Mouse (Mus musculus) neural tube, embryonic 15.5 days (tissue): ENCODE results near the gene Git2. TPM values are rescaled to one million over a fixed set of nuclear protein-coding genes. Genes with fewer than 3 reads are reported as not detected.

Experiments
- ATAC-seq: fragments of 200-750 bp; cut with Nextera tagmentation; 2 replicates; pipeline ENCODE4 v1.8.0; 2017; ENCODE audit warnings: mild to moderate bottlenecking, moderate TSS enrichment, moderate library complexity; ENCODE audit not compliant: low FRiP score
- H3K27ac ChIP-seq: fragments of 300-500 bp; sonication (generic); replicated peaks from 2 replicates; pipeline ENCODE4 v1.5.1; 2015; ENCODE audit warnings: mild to moderate bottlenecking, inconsistent platforms
- H3K27me3 ChIP-seq: fragments of 300-500 bp; sonication (generic); replicated peaks from 2 replicates; pipeline ENCODE4 v1.6.1; 2015; ENCODE audit warnings: inconsistent platforms
- H3K36me3 ChIP-seq: fragments of 300-500 bp; sonication (generic); 2 replicates; pipeline ENCODE4 v1.6.1; 2015; ENCODE audit warnings: inconsistent platforms
- H3K4me1 ChIP-seq: fragments of 300-500 bp; sonication (generic); 2 replicates; pipeline ENCODE4 v1.6.1; 2015; ENCODE audit warnings: inconsistent platforms
- H3K4me2 ChIP-seq: fragments of 300-500 bp; sonication (generic); 2 replicates; pipeline ENCODE4 v1.6.1; 2015; ENCODE audit warnings: inconsistent platforms, mild to moderate bottlenecking, moderate library complexity
- H3K4me3 ChIP-seq: fragments of 300-500 bp; sonication (generic); replicated peaks from 2 replicates; pipeline ENCODE4 v1.5.1; 2015; ENCODE audit warnings: mild to moderate bottlenecking, inconsistent platforms
- H3K9ac ChIP-seq: fragments of 300-500 bp; sonication (generic); replicated peaks from 2 replicates; pipeline ENCODE4 v1.6.1; 2015; ENCODE audit warnings: mild to moderate bottlenecking, inconsistent platforms
- H3K9me3 ChIP-seq: fragments of 300-500 bp; sonication (generic); replicated peaks from 2 replicates; pipeline ENCODE4 v1.6.1; 2016; ENCODE audit warnings: inconsistent platforms
- WGBS: fragments of 180-500 bp; shearing (Covaris S2); methylation state at CpG from one replicate; pipeline ENCODE4 v1.1.7; 2015; ENCODE audit warnings: mixed read lengths; 5-methylcytosine and 5-hydroxymethylcytosine counted together
- polyA plus RNA-seq: library from polyadenylated mRNA; unstranded; fragments of >200 nt; fragmentation: Nextera tagmentation; extraction: Ambion mirVana; gene quantifications from 2 replicates; pipeline ENCODE4 v1.2.1, GENCODE M21; 2015

Gene Git2
- 47.7 and 53.4 TPM in 2 replicates for polyA plus RNA-seq

DNA sequence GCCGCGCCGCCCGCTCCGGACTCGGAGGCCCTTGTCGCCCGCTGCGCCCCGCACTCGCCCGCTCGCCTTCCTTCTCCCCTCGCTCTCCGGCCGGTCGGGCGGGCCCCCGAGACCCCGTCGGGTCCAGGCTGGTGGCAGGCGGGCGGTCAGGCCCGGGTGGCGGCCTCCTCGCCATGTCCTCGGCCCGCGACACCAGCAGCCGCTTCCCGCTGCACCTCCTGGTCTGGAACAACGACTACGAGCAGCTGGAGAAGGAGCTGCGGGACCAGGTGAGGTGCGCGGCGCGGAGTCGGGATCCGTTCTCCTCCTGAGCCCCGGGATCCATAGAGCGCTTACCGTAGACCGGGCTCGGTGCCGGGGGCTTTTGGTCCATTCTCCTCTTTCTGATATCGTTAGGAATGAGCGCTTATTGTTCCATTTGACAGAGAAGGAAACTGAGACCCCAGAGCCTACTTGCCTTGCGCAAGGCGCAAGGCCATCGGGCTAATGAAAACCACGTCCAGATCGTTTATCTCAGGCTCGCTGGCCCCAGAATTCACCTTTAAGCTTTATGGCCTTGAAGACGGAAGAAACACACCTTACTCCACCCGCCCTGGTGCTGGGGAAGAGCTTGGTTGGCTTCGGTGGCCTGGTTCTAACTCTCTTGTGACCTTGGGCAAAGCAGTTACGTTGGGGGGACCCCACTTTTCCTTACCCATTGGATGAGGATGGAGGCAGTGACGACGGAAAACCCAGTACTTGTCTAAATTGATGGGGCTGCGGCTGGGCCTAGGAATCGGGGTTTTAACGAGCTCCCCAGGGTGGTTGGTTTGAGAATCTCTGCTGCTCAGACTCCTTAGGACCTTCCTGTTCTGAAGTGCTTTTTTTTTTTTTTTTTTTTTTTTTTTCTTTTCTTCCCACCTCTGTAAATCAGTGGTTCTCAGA, at the start of gene Git2:
Gene Git2 (minus strand): TSS at position 462 of the 924 bp plus-strand sequence.
- Histone ChIP-seq H3K4me2 (peak within 1 kb of the TSS; percentile 88), H3K36me3 (no peaks in the 10 kb centered on the region), H3K4me1 (peaks cover 64% of the 10 kb centered on the region), H3K9ac (peak within 1 kb of the TSS; percentile 100), H3K4me3 (peak within 1 kb of the TSS; percentile 99), H3K9me3 (no peaks in the 10 kb centered on the region), H3K27ac (peak within 1 kb of the TSS; percentile 99), H3K27me3 (no peaks in the 10 kb centered on the region)
- peak; percentile 0; the same call in 1 of the 2 replicates for ATAC-seq
- WGBS, result under 1% methylated on average over 54 of the region's 63 CpGs

DNA sequence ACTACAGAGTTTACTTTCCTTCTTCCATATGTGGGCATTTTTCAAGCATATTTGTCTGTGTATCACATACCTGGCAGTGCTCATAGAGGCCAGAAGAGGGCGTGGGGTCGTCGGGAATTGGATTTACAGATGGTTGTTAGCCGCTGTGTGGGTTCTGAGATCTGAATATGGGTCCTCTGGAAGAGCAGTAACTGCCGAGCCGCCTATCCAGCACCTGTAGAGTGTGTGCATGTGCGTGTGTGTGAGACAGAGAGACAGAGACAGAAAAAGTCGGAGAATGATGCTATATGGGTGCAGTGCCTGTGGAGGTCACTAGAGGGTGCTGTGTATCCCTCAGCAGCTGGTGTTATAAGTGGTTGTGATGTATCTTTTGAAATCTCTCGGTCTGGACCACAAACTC, 48.9 kb upstream of the Git2 start:
- Histone ChIP-seq H3K9ac (no peak overlapping the region), H3K4me1 (peaks cover 14% of the 10 kb centered on the region), H3K36me3 (peaks cover 4% of the 10 kb centered on the region; the same call in 1 of the 2 replicates), H3K4me2 (peak overlapping the region; percentile 63), H3K27me3 (no peaks in the 10 kb centered on the region), H3K27ac (no peak overlapping the region), H3K4me3 (no peak overlapping the region; the same call in 1 of the 2 replicates), H3K9me3 (no peaks in the 10 kb centered on the region)
- ATAC-seq, result no peak
- WGBS, result 19% methylated on average over 9 of the region's 9 CpGs

- H3K4me1 ChIP-seq, result peaks cover 14% of the 10 kb centered on the region
- peak within 1 kb of the TSS; percentile 85 for H3K9ac ChIP-seq
- H3K4me2 ChIP-seq, result peak within 1 kb of the TSS; percentile 63
- H3K4me3 ChIP-seq, result peak within 1 kb of the TSS; percentile 75
- H3K9me3 ChIP-seq, result no peaks in the 10 kb centered on the region
- ATAC-seq, result peak; percentile 92
- H3K36me3 ChIP-seq, result peaks cover 4% of the 10 kb centered on the region; the same call in 1 of the 2 replicates
- 7% methylated on average over 45 of the region's 53 CpGs for whole genome bisulfite sequencing
- no peaks in the 10 kb centered on the region for H3K27me3 ChIP-seq
- peak within 1 kb of the TSS; percentile 84 for H3K27ac ChIP-seq
Measured at GRCm38 (mm10) chr5:114822796-114823688, 47.7 kb upstream of the Git2 start, which contains the start of gene 1500011B03Rik. Gene 1500011B03Rik (minus strand): TSS chr5:114823468.

GRCm38 (mm10) chr5:114818124-114818523, 42.8 kb upstream of the Git2 start:
- H3K4me2 ChIP-seq, result no peak overlapping the region
- WGBS, result 72% methylated on average over 11 of the region's 11 CpGs
- peaks cover 4% of the 10 kb centered on the region; the same call in 1 of the 2 replicates for H3K36me3 ChIP-seq
- no peaks in the 10 kb centered on the region for H3K27me3 ChIP-seq
- H3K9ac ChIP-seq, result no peak overlapping the region
- H3K27ac ChIP-seq, result no peak overlapping the region
- peaks cover 11% of the 10 kb centered on the region; the same call in 1 of the 2 replicates for H3K4me1 ChIP-seq
- H3K9me3 ChIP-seq, result no peaks in the 10 kb centered on the region
- H3K4me3 ChIP-seq, result no peak overlapping the region
- no peak for ATAC-seq

DNA sequence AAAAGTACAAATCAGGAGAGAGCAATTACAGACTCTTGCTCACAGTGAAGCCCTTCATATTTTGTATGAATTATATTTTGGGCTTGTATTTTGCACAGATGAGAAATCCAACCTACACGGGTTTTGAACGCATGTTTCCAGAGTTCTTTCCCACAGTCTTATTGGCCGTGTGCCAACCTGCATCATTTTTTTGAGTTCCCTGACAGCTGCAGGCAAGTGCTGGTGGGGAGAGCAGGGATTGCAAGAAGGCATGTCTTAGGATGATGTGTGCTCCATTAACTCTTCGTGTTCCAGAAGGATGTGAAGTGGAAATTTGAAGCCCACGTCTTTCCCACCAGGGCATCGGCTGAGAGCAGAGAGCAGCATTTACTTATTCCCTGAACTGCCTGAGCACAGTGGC, 41.3 kb upstream of the Git2 start:
- H3K9me3 ChIP-seq, result no peaks in the 10 kb centered on the region
- ATAC-seq, result no peak
- H3K9ac ChIP-seq, result no peak overlapping the region
- WGBS, result 63% methylated on average over 6 of the region's 6 CpGs
- no peak overlapping the region for H3K27ac ChIP-seq
- H3K36me3 ChIP-seq, result peaks cover 3% of the 10 kb centered on the region; the same call in 1 of the 2 replicates
- no peak overlapping the region for H3K4me2 ChIP-seq
- H3K27me3 ChIP-seq, result no peaks in the 10 kb centered on the region
- no peak overlapping the region for H3K4me3 ChIP-seq
- H3K4me1 ChIP-seq, result peaks cover 16% of the 10 kb centered on the region

DNA sequence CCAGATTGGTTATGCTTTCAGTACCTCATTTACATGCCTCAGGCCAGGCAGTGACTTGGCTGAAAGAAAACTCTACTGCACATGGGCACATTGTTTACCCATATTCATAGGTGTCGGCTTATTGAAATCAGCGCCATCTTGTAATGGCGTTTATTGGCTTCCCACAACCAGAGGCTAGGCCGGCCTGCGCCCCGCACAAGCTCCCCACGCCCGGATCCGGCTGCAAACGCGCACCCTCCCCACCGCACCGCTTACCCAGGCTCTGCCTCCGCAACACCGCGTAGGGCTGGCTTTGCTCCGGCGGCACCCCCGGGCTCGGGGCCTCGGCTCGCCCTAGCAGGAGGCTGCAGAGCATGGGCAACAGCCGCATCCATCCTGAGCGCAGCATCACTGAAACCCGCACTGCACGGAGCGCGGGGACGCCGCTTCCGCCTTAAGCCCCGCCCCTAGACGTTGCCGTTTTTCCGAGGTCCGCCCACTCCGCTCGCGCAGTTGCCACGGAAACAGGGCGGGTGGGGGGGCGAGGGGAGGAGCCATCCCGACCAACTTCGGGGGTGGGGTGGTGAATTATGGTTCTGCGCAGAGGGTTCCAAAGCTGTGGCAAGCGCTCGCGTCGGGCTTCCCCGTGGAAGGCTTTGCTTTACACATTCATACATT, 38.3 kb upstream of the Git2 start:
- H3K9ac ChIP-seq, result peak overlapping the region; percentile 81
- H3K36me3 ChIP-seq, result peaks cover 2% of the 10 kb centered on the region; the same call in 1 of the 2 replicates
- peak; percentile 98 for ATAC-seq
- peak overlapping the region; percentile 64 for H3K4me2 ChIP-seq
- peak overlapping the region; percentile 67 for H3K4me3 ChIP-seq
- no peaks in the 10 kb centered on the region for H3K9me3 ChIP-seq
- H3K27me3 ChIP-seq, result no peaks in the 10 kb centered on the region
- peaks cover 33% of the 10 kb centered on the region for H3K4me1 ChIP-seq
- under 1% methylated on average over 50 of the region's 50 CpGs for WGBS
- H3K27ac ChIP-seq, result peak overlapping the region; percentile 95

GRCm38 (mm10) chr5:114809826-114810225, 34.5 kb upstream of the Git2 start:
- Histone ChIP-seq H3K4me2 (no peak overlapping the region), H3K27me3 (no peaks in the 10 kb centered on the region), H3K9me3 (no peaks in the 10 kb centered on the region), H3K9ac (no peak overlapping the region), H3K36me3 (peaks cover 28% of the 10 kb centered on the region), H3K27ac (no peak overlapping the region), H3K4me3 (no peak overlapping the region), H3K4me1 (peaks cover 43% of the 10 kb centered on the region)
- ATAC-seq, result no peak
- 96% methylated on average over 5 of the region's 5 CpGs for WGBS

- Histone ChIP-seq H3K9me3 (no peaks in the 10 kb centered on the region), H3K4me3 (no peak overlapping the region), H3K27me3 (no peaks in the 10 kb centered on the region), H3K4me2 (no peak overlapping the region), H3K36me3 (peaks cover 34% of the 10 kb centered on the region), H3K4me1 (peaks cover 41% of the 10 kb centered on the region), H3K9ac (no peak overlapping the region), H3K27ac (0 out of 2 replicates have a peak overlapping the region, but pooled peaks have one; percentile 3)
- 77% methylated on average over 10 of the region's 10 CpGs for WGBS
- no peak for ATAC-seq
Measured at GRCm38 (mm10) chr5:114809181-114809756, 34.0 kb upstream of the Git2 start.

- WGBS, result 86% methylated on average over 8 of the region's 8 CpGs
Measured at GRCm38 (mm10) chr5:114808385-114808784, 33.1 kb upstream of the Git2 start.

GRCm38 (mm10) chr5:114807893-114808292, 32.6 kb upstream of the Git2 start:
- peaks cover 48% of the 10 kb centered on the region for H3K36me3 ChIP-seq
- ATAC-seq, result no peak

More at GRCm38 (mm10) chr5:114808385-114808784, 33.1 kb upstream of the Git2 start:
- Histone ChIP-seq H3K4me2 (no peak overlapping the region), H3K36me3 (peaks cover 43% of the 10 kb centered on the region), H3K4me3 (no peak overlapping the region), H3K27me3 (no peaks in the 10 kb centered on the region), H3K27ac (no peak overlapping the region), H3K9me3 (no peaks in the 10 kb centered on the region), H3K9ac (no peak overlapping the region), H3K4me1 (peaks cover 40% of the 10 kb centered on the region)
- no peak; the same call in 1 of the 2 replicates for ATAC-seq

More at GRCm38 (mm10) chr5:114807893-114808292, 32.6 kb upstream of the Git2 start:
- Histone ChIP-seq H3K4me1 (peaks cover 40% of the 10 kb centered on the region), H3K4me2 (no peak overlapping the region), H3K27ac (no peak overlapping the region), H3K9me3 (no peaks in the 10 kb centered on the region), H3K27me3 (no peaks in the 10 kb centered on the region), H3K4me3 (no peak overlapping the region), H3K9ac (no peak overlapping the region)
- WGBS, result 74% methylated on average over 6 of the region's 6 CpGs
